Mouse (Mus musculus) adrenal gland, adult (tissue): ENCODE measurements around the gene Hist1h3d.
A peak's percentile ranks its signal among the peaks of the same experiment; 100 is the strongest.
"Not testable (repeated sequence)": the region's sequence is repeated elsewhere in the genome, so short reads cannot be mapped to it uniquely, and the experiment has no call there.

Source experiments
- DNase-seq, 2 experiments: peaks; one replicate each; pipeline ENCODE4 v3.0.0; 2022 to 2023; ENCODE audit warnings: low spot score in 1 of 2; ENCODE audit not compliant: inconsistent age in 2 of 2

The Hist1h3d gene

GRCm38 (mm10) chr13:23542225-23542980 is 33.2 kb upstream of the Hist1h3d start:
- DNase-seq, result not testable (repeated sequence)

GRCm38 (mm10) chr13:23542999-23543607 is 32.5 kb upstream of the Hist1h3d start, which contains the start of gene Hist1h2bh:
Gene Hist1h2bh, minus strand, starts transcription at chr13:23543392.
- DNase-seq, result peak; percentile 76 to 95

DNA sequence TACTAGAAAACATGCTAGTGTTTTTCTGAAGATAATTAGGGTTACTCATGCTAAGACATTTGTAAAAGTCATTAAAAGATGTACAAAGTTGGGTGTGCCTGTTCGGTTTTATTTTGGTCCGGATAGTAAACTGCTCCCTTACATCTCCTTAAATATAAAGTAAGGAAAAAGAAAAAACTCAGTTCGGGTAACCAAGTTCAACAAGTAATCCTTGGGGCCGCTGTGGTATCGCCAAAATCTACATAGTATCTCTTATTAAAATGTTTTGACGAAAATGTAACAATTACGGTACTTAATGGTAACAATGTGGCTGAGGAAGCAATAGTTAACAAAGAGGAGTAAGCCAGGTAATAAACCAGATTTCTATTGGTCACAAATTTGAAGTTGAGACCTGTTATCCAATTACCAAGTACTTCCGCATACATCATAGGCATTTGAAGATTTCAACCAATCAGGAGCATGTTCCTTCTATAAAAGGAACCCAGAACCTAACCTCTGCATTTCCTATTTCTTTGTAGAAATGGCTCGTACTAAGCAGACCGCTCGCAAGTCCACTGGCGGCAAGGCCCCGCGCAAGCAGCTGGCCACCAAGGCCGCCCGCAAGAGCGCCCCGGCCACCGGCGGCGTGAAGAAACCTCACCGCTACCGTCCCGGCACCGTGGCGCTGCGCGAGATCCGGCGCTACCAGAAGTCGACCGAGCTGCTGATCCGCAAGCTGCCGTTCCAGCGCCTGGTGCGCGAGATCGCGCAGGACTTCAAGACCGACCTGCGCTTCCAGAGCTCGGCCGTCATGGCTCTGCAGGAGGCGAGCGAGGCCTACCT is 31.4 kb upstream of the Hist1h3d start, which contains the start of gene Hist1h3f:
TSS of gene Hist1h3f (plus strand) at position 88 of the 822 bp plus-strand sequence.
- peak; percentile 81 to 97 for DNase-seq

GRCm38 (mm10) chr13:23544787-23545120 is 30.8 kb upstream of the Hist1h3d start:
- not testable (repeated sequence) for DNase-seq

DNA sequence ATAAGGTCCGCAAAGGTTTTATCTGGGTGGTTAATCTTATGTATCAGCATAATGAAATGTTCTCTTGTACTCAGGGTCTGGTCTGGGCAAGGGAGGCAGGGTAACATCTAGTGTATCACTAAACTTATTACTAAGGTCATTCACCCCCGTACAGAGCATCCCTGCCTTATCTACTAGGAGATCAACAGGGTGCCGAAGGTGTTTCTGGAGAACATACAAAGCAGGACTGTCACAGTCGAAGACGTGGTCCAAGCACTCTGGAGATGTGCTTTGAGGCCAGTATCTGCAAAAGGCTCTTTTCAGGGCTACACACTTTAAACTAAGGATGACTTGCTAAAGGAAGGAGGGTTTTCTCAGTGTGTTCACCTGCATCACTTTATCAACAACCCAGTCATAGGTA is 28.9 kb upstream of the Hist1h3d start:
- no peak for DNase-seq

- DNase-seq, result no peak
Measured at GRCm38 (mm10) chr13:23550761-23551145, 24.8 kb upstream of the Hist1h3d start.

DNA sequence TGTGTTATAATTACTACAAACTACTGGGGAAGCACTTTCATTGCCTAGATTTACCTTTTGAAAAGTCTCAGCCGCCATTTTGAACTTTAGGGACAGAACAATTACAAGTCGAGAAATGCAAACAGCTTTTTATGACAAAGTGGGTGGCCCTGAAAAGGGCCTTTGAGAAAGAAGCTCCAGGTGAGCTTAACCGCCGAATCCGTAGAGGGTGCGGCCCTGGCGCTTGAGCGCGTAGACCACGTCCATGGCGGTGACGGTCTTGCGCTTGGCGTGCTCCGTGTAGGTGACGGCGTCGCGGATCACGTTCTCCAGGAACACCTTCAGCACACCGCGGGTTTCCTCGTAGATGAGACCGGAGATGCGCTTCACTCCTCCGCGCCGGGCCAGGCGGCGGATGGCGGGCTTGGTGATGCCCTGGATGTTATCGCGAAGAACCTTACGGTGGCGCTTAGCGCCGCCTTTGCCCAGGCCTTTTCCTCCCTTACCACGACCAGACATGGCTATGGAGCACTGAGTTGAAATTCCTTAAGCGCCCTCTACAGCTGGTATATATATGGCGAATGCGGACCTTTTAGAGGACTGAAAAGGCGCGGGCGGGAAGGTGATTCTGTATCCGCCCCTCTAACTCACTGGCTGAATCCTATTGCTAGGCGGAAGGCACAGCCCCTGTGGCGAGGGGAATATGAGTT is 24.3 kb upstream of the Hist1h3d start, which contains the start of gene Hist1h4f:
TSS of gene Hist1h4f (minus strand) at position 503 of the 689 bp plus-strand sequence.
- peak; percentile 85 to 95 for DNase-seq

GRCm38 (mm10) chr13:23551931-23552914 is 23.3 kb upstream of the Hist1h3d start:
- DNase-seq, result no peak

GRCm38 (mm10) chr13:23552962-23553361 is 22.6 kb upstream of the Hist1h3d start, which contains the start of gene Hist1h1d:
Gene Hist1h1d, plus strand, starts transcription at chr13:23553262.
- DNase-seq, result no peak

DNA sequence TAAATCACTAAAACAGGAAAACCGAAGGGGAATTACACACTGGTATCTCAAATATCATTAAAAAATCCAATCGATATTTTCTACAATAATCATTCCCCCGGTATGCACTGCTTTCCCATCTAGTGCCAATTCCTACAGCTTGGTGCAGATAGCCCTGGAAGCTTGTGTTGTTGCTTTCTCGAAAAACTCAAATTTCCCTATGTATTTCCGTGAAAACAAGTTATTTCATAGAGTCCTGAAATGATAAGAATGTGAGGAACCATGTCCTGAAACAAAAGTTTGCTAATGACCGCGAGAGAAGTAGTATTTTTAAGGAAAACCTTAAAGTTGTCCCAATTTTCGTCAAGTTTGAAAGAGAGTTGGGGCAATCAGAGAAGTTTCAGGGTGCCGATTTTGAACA is 21.2 kb upstream of the Hist1h3d start:
- DNase-seq, result no peak

DNA sequence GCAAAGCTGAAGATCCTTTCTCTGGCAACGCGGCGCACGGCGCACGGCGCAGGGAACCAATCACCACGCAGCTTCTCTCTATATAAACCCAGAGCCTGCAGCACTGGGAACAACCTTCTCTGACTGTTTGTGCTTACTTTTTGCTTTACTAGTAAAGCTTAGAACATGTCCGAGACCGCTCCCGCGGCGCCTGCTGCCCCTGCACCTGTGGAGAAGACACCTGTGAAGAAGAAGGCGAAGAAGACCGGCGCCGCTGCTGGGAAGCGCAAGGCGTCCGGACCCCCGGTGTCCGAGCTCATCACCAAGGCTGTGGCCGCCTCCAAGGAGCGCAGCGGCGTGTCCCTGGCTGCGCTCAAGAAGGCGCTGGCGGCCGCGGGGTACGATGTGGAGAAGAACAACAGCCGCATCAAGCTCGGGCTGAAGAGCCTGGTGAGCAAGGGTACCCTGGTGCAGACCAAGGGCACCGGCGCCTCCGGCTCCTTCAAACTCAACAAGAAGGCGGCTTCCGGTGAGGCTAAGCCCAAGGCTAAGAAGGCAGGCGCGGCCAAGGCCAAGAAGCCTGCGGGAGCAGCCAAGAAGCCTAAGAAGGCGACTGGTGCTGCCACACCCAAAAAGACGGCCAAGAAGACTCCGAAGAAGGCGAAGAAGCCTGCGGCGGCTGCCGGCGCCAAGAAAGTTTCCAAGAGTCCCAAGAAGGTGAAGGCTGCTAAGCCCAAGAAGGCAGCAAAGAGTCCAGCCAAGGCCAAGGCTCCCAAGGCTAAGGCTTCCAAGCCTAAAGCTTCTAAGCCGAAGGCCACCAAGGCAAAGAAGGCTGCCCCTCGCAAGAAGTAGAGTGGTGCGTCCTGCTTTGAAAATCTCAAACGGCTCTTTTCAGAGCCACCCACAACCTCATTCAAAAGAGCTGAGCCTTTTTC is 20.4 kb upstream of the Hist1h3d start:
- peak; percentile 76 to 93 for DNase-seq

GRCm38 (mm10) chr13:23555839-23556416 is 19.6 kb upstream of the Hist1h3d start:
- DNase-seq, result peak; percentile 66 to 94

DNA sequence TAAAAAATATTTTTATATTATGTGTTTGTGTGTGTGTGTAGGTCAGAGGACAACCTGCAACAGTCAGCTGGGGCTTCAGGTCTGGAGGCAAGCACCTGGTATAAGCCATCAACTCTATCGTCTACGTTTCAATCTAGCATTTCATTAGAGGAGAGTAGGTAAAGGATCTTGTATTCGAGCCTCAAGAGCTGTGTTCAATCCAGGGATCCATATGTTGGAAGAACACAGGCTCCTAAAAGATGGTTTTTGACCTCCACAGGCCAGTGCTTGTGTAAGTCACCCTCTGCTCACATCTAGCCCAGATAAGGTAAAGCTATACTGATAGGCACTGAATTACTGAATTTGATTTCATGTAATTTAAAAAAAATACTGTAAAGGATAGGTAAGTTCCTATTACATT is 18.7 kb upstream of the Hist1h3d start:
- DNase-seq, result no peak

DNA sequence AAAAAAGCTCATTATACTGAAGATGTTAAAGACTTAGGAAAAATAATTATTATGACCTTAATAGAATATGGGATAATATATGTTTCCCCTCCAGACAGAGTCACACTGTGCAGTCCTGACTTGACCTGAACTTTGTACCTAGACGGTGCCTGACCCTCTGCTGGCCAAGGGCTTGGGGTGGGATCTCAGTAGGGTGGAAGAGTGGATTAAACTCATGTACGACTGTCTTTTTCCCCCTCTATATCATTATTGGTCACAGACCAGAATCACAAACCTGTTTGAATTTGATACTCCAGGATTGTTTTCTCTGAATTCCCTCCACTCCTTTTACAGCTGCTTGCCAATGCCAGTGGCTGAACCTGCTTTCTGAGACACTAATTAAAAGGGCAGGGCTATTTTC is 14.9 kb upstream of the Hist1h3d start:
- DNase-seq, result not testable (repeated sequence)

- not testable (repeated sequence) for DNase-seq
Measured at GRCm38 (mm10) chr13:23561531-23561882, 14.1 kb upstream of the Hist1h3d start.

DNA sequence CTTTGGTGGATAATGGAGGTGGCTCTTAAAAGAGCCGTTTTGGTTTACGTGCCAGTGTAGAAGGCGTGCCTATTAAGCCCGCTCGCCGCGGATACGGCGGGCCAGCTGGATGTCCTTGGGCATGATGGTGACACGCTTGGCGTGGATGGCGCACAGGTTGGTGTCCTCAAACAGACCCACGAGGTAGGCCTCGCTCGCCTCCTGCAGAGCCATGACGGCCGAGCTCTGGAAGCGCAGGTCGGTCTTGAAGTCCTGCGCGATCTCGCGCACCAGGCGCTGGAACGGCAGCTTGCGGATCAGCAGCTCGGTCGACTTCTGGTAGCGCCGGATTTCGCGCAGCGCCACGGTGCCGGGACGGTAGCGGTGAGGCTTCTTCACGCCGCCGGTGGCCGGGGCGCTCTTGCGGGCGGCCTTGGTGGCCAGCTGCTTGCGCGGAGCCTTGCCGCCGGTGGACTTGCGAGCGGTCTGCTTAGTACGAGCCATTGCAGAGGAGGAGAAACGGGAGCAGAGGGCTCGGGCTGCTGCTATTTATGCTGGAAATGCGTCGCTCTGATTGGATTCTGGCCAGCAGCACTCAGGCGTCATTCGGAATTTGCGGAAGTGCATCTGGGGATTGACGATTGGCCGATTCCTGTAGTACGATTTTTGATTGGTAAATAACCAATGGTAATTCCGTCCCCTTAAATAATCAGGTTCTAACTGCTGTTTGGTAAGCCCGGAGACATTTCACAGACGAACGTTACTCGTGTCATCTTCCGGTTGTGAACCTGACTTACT is 13.5 kb upstream of the Hist1h3d start, which contains the start of gene Hist1h3e:
TSS of gene Hist1h3e (minus strand) at position 487 of the 777 bp plus-strand sequence.
- peak; percentile 95 to 98 for DNase-seq

DNA sequence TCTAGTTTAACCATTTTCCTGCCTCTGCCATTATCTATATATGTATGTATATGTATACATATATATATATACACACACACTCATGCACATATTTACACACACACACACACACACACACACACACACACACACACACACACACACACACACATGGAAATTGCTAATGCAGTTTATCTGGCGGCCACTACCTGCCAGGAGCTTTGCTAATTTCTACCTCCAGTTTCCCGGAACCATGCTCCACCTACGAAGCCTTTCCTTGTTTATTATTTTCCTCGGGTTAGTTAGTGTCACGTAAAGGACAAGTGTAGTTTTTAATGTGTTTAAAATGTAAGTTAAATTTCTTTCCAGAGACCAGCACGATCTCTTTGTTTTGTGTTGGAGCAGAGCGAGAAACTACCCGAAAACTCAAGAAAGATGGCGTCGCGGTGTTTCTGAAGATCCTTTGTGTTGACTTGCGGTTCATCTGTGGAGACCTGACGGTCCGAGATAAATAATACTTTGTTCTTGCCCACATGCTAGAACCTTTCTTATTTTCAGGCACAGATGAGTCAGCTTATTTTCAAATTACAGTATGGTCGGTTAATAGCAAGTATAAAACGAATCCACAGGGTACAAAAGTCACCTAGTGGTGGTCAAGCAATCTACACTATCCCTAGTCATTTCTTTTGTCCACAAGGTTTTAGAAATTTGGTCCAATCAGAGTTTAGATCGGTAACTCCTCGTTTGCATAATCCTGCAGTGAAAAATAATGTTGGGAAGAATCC is 12.7 kb upstream of the Hist1h3d start:
- DNase-seq, result peak; percentile 49 to 90
